Mouse (Mus musculus) embryonic facial prominence, embryonic 14.5 days (tissue): Measurements from ENCODE around the gene Krtap10-10. TPM values are rescaled to one million over a fixed set of nuclear protein-coding genes. Genes with fewer than 3 reads are reported as not detected.

Experiments
- ATAC-seq: fragments of 200-750 bp; cut with Nextera tagmentation; 2 replicates; pipeline ENCODE4 v1.8.0; 2017; ENCODE audit warnings: low read depth, moderate number of reproducible peaks, moderate TSS enrichment
- DNase-seq: peaks from one replicate; pipeline ENCODE4 v3.0.0-alpha.2; 2015; ENCODE audit warnings: low spot score
- H3K27ac ChIP-seq: fragments of 300-500 bp; sonication (generic); replicated peaks from 2 replicates; pipeline ENCODE4 v1.5.1; 2014; ENCODE audit warnings: low read depth, mild to moderate bottlenecking, low read length, moderate library complexity
- H3K27me3 ChIP-seq: fragments of 300-500 bp; sonication (generic); replicated peaks from 2 replicates; pipeline ENCODE4 v1.6.1; 2014; ENCODE audit warnings: low read length; ENCODE audit not compliant: control insufficient read depth, insufficient read depth
- H3K36me3 ChIP-seq: fragments of 300-500 bp; sonication (generic); 2 replicates; pipeline ENCODE4 v1.6.1; 2014; ENCODE audit warnings: low read length, mixed read lengths; ENCODE audit not compliant: control insufficient read depth, insufficient read depth
- H3K4me1 ChIP-seq: fragments of 300-500 bp; sonication (generic); 2 replicates; pipeline ENCODE4 v1.6.1; 2014; ENCODE audit warnings: antibody characterized with exemption, low read length; ENCODE audit not compliant: control insufficient read depth, insufficient read depth
- H3K4me2 ChIP-seq: fragments of 300-500 bp; sonication (generic); 2 replicates; pipeline ENCODE4 v1.6.1; 2014; ENCODE audit warnings: low read depth, mild to moderate bottlenecking, low read length, moderate library complexity, mixed read lengths
- H3K4me3 ChIP-seq: fragments of 300-500 bp; sonication (generic); 2 replicates; pipeline ENCODE4 v1.5.1; 2014; ENCODE audit warnings: low read depth, mild to moderate bottlenecking, low read length
- H3K9ac ChIP-seq: fragments of 300-500 bp; sonication (generic); 2 replicates; pipeline ENCODE4 v1.6.1; 2014; ENCODE audit warnings: low read depth, mild to moderate bottlenecking, low read length, moderate library complexity, mixed read lengths
- H3K9me3 ChIP-seq: fragments of 300-500 bp; sonication (generic); 2 replicates; pipeline ENCODE4 v1.6.1; 2016; ENCODE audit warnings: low read length; ENCODE audit not compliant: control insufficient read depth
- WGBS: fragments of 180-500 bp; shearing (Covaris S2); extraction: QIAGEN DNeasy Blood & Tissue Kit; methylation state at CpG from one replicate; pipeline ENCODE4 v1.1.7; 2014; 5-methylcytosine and 5-hydroxymethylcytosine counted together
- polyA plus RNA-seq: library from polyadenylated mRNA; unstranded; fragments of >200 nt; fragmentation: Nextera tagmentation; extraction: Ambion mirVana; gene quantifications from 2 replicates; pipeline ENCODE4 v1.2.1, GENCODE M21; 2014

Gene Krtap10-10
- polyA plus RNA-seq, 1 experiment from 2014 or later, result not detected

GRCm38 (mm10) chr10:77847538-77847937, 11.8 kb downstream of the Krtap10-10 start:
- peaks cover 17% of the 10 kb centered on the region; the same call in 1 of the 2 replicates for H3K9me3 ChIP-seq
- no peak overlapping the region for H3K27ac ChIP-seq
- no peaks in the 10 kb centered on the region for H3K27me3 ChIP-seq
- no peaks in the 10 kb centered on the region for H3K36me3 ChIP-seq
- H3K4me1 ChIP-seq, result no peaks in the 10 kb centered on the region
- WGBS, result 80% methylated on average over 2 of the region's 2 CpGs
- DNase-seq (no peak), ATAC-seq (no peak; the same call in 1 of the 2 replicates)
- no peak overlapping the region for H3K9ac ChIP-seq
- H3K4me2 ChIP-seq, result no peak overlapping the region
- H3K4me3 ChIP-seq, result no peak overlapping the region

- 65% methylated on average over 9 of the region's 9 CpGs for WGBS
- Histone ChIP-seq H3K36me3 (no peaks in the 10 kb centered on the region), H3K4me1 (no peaks in the 10 kb centered on the region), H3K9ac (no peak within 1 kb of the TSS), H3K27ac (no peak within 1 kb of the TSS), H3K27me3 (no peaks in the 10 kb centered on the region), H3K9me3 (no peaks in the 10 kb centered on the region), H3K4me3 (no peak within 1 kb of the TSS), H3K4me2 (no peak within 1 kb of the TSS)
- ATAC-seq (no peak), DNase-seq (no peak)
Measured at GRCm38 (mm10) chr10:77852559-77852958, 16.8 kb downstream of the Krtap10-10 start, which contains the start of gene Gm10318. Gm10318 (plus strand) TSS chr10:77852859.

- 44% methylated on average over 7 of the region's 7 CpGs for WGBS
- no peak for ATAC-seq
Measured at GRCm38 (mm10) chr10:77861675-77862074, 25.9 kb downstream of the Krtap10-10 start, which contains the start of gene Gm3285. Gm3285 (plus strand) TSS chr10:77861975.

GRCm38 (mm10) chr10:77864067-77864761, 28.5 kb downstream of the Krtap10-10 start:
- Histone ChIP-seq H3K4me3 (peak overlapping the region; percentile 12; the same call in 1 of the 2 replicates), H3K9ac (no peak overlapping the region), H3K27me3 (no peaks in the 10 kb centered on the region), H3K4me2 (peak overlapping the region; percentile 39), H3K4me1 (no peaks in the 10 kb centered on the region), H3K36me3 (no peaks in the 10 kb centered on the region), H3K27ac (0 out of 2 replicates have a peak overlapping the region, but pooled peaks have one; percentile 21), H3K9me3 (no peaks in the 10 kb centered on the region)
- peak; percentile 53 for DNase-seq
- peak; percentile 87 for ATAC-seq
- 36% methylated on average over 13 of the region's 14 CpGs for WGBS

More at GRCm38 (mm10) chr10:77861675-77862074, 25.9 kb downstream of the Krtap10-10 start, which contains the start of gene Gm3285:
- Histone ChIP-seq H3K9me3 (no peaks in the 10 kb centered on the region), H3K36me3 (no peaks in the 10 kb centered on the region), H3K4me3 (no peak within 1 kb of the TSS), H3K4me1 (no peaks in the 10 kb centered on the region), H3K4me2 (no peak within 1 kb of the TSS), H3K27me3 (no peaks in the 10 kb centered on the region), H3K27ac (no peak within 1 kb of the TSS), H3K9ac (no peak within 1 kb of the TSS)
- no peak for DNase-seq

GRCm38 (mm10) chr10:77864762-77865143, 29.0 kb downstream of the Krtap10-10 start:
- no peaks in the 10 kb centered on the region for H3K9me3 ChIP-seq
- 29% methylated on average over 11 of the region's 11 CpGs for WGBS
- DNase-seq (no peak), ATAC-seq (no peak)
- H3K36me3 ChIP-seq, result no peaks in the 10 kb centered on the region
- no peak overlapping the region for H3K9ac ChIP-seq
- H3K4me1 ChIP-seq, result no peaks in the 10 kb centered on the region
- peak overlapping the region; percentile 12; the same call in 1 of the 2 replicates for H3K4me3 ChIP-seq
- peak overlapping the region; percentile 39 for H3K4me2 ChIP-seq
- no peaks in the 10 kb centered on the region for H3K27me3 ChIP-seq
- no peak overlapping the region for H3K27ac ChIP-seq

GRCm38 (mm10) chr10:77867546-77867945, 31.8 kb downstream of the Krtap10-10 start:
- no peak for DNase-seq
- 0% methylated on average over 1 of the region's 1 CpGs for WGBS

GRCm38 (mm10) chr10:77869651-77870050, 33.9 kb downstream of the Krtap10-10 start:
- Histone ChIP-seq H3K36me3 (no peaks in the 10 kb centered on the region), H3K4me3 (no peak overlapping the region), H3K9ac (no peak overlapping the region), H3K27me3 (no peaks in the 10 kb centered on the region), H3K27ac (no peak overlapping the region), H3K9me3 (no peaks in the 10 kb centered on the region), H3K4me1 (no peaks in the 10 kb centered on the region), H3K4me2 (no peak overlapping the region)
- no peak for DNase-seq
- ATAC-seq, result no peak
- 88% methylated on average over 7 of the region's 7 CpGs for WGBS

More at GRCm38 (mm10) chr10:77867546-77867945, 31.8 kb downstream of the Krtap10-10 start:
- H3K4me3 ChIP-seq, result no peak overlapping the region
- ATAC-seq, result no peak
- no peaks in the 10 kb centered on the region for H3K9me3 ChIP-seq
- no peak overlapping the region for H3K4me2 ChIP-seq
- no peaks in the 10 kb centered on the region for H3K36me3 ChIP-seq
- H3K4me1 ChIP-seq, result no peaks in the 10 kb centered on the region
- no peak overlapping the region for H3K27ac ChIP-seq
- no peak overlapping the region for H3K9ac ChIP-seq
- no peaks in the 10 kb centered on the region for H3K27me3 ChIP-seq

GRCm38 (mm10) chr10:77878985-77879384, 43.2 kb downstream of the Krtap10-10 start:
- Histone ChIP-seq H3K27ac (no peak overlapping the region), H3K36me3 (no peaks in the 10 kb centered on the region), H3K9me3 (no peaks in the 10 kb centered on the region), H3K9ac (no peak overlapping the region), H3K4me2 (no peak overlapping the region), H3K4me3 (no peak overlapping the region), H3K27me3 (no peaks in the 10 kb centered on the region), H3K4me1 (no peaks in the 10 kb centered on the region)
- DNase-seq (no peak), ATAC-seq (no peak)
- WGBS, result 46% methylated on average over 6 of the region's 6 CpGs

GRCm38 (mm10) chr10:77880305-77880704, 44.6 kb downstream of the Krtap10-10 start:
- Histone ChIP-seq H3K27me3 (no peaks in the 10 kb centered on the region), H3K4me3 (no peak overlapping the region), H3K27ac (no peak overlapping the region), H3K4me2 (no peak overlapping the region), H3K4me1 (no peaks in the 10 kb centered on the region), H3K36me3 (no peaks in the 10 kb centered on the region), H3K9me3 (no peaks in the 10 kb centered on the region), H3K9ac (no peak overlapping the region)
- ATAC-seq (no peak), DNase-seq (no peak)
- WGBS, result 72% methylated on average over 3 of the region's 3 CpGs
